Mouse (Mus musculus): ENCODE results near the gene C1ql3. TPM values are rescaled to one million over a fixed set of nuclear protein-coding genes. Genes with fewer than 3 reads are reported as not detected.
A peak's percentile ranks its signal among the peaks of the same experiment; 100 is the strongest.

The C1ql3 gene
- 5.4 and 6.5 TPM in 2 replicates for polyA plus RNA-seq (2015; fragmentation: Nextera tagmentation; extraction: Ambion mirVana)

DNA sequence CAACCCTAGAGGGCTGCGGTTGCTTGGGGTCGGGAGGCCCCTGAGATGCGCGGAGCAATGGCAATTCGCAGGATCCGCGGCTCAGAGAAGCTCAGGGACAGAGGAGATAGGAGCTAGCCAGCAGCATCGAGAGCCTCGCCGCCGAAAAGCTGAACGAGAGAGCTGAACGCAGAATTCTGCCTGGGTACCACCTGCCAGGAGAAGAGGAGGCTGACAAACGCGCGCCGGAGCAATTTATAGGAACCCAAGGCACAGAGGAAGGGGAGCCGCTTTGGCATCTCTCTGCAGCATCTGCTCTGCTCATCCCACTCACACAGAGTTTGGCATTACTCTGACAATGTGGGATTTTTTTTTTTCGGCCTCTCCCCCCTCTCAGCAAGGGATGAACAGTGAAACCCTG, at the start of gene C1ql3:
Gene C1ql3, minus strand, starts transcription at position 335 of the 400 bp plus-strand sequence.
- H3K36me3 ChIP-seq = no peaks in the 10 kb centered on the region
- peak within 1 kb of the TSS; percentile 98 for H3K4me2 ChIP-seq
- H3K27me3 ChIP-seq = peaks cover 57% of the 10 kb centered on the region
- H3K4me3 ChIP-seq = peak within 1 kb of the TSS; percentile 57
- ATAC-seq (ENCODE audit: low FRiP score) = 0 out of 2 replicates have a peak, but pooled peaks have one; percentile 16
- peak within 1 kb of the TSS; percentile 84 for H3K27ac ChIP-seq
- peak within 1 kb of the TSS; percentile 82 for H3K9ac ChIP-seq
- H3K4me1 ChIP-seq (replicated peaks) = peaks cover 30% of the 10 kb centered on the region
- under 1% methylated on average over 19 of the region's 19 CpGs for WGBS
- no peaks in the 10 kb centered on the region for H3K9me3 ChIP-seq

DNA sequence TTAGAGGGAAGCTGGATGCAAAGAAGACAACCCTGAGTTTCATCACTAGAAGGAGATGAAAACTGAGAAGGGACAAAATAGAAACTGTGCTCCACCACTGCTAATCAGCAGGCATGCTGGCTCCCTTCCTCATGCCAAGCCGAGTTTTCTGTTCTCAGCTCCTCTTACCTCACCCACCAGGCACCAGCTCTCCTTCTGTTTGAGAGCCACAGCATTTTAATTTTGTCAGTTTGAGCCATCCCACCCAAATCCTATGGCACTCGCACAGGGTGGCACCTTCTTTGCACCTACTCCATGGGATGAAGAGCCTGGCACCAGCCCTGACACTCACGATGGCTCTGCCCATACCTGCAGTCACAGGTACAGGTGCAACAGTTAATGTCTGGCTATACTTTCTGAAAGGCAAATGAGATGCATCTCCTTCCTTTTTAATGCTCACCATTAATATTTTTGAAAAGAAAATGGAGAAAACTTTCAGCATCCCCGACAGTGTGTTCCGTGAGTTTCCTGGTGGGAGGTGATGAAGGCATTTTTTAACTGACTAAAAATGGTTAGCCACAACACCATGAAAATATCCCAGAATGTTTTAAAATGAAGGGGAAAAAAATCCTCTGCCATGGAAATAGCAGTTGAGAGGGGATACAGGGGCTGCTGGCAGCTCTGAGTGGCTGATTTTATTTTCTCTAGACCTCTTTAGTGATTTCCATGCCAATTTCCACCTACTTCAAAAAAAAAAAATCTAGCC, 49.0 kb upstream of the C1ql3 start:
- Histone ChIP-seq H3K9me3 (no peaks in the 10 kb centered on the region), H3K27me3 (no peaks in the 10 kb centered on the region), H3K27ac (no peak overlapping the region), H3K4me3 (no peak overlapping the region), H3K9ac (no peak overlapping the region), H3K36me3 (no peaks in the 10 kb centered on the region), H3K4me1 (replicated peaks) (no peaks in the 10 kb centered on the region), H3K4me2 (no peak overlapping the region)
- ATAC-seq (ENCODE audit: low FRiP score) = no peak
- 96% methylated on average over 5 of the region's 5 CpGs for WGBS

DNA sequence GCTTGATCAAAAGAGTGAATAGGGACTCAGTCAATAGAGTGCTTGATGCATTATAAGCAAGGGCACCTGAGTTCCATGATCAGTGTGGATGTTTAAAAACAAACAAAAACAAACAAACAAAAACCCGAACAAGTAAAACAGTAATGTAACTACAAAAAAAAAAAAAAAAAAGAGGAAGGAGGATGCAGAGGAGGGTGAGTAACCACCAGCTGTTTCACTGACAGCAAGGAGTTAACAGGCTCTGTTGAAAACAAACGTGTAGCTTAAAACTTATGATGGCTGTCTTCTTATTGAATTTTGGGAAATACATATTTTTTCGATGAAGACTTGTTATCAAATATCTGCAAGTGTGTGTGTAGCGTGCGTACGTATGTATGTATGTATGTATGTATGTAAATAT, 37.0 kb upstream of the C1ql3 start:
- H3K36me3 ChIP-seq = no peaks in the 10 kb centered on the region
- 91% methylated on average over 6 of the region's 6 CpGs for WGBS

DNA sequence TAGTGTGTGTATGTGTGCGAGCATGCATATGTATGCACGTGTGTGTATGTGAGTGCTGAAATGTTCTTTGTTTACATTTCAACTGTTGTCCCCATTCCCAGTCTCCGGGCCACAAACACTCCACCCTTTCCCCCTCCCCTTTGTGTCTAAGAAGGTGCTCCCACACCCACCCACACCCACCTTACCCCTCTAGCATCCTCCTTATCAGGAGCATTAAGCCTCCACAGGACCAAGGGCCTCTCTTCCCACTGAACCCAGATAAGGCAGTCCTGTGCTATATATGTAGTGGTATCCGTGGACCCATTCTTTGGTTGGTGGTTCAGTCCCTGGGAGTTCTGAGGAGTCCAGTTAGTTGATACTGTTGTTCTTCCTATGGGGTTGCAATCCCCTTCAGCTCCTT, 32.9 kb upstream of the C1ql3 start:
- WGBS = 90% methylated on average over 4 of the region's 4 CpGs
- Histone ChIP-seq H3K27ac (no peak overlapping the region), H3K4me1 (replicated peaks) (no peaks in the 10 kb centered on the region), H3K4me3 (no peak overlapping the region), H3K27me3 (no peaks in the 10 kb centered on the region), H3K36me3 (no peaks in the 10 kb centered on the region), H3K4me2 (no peak overlapping the region), H3K9ac (no peak overlapping the region), H3K9me3 (no peaks in the 10 kb centered on the region)
- ATAC-seq (ENCODE audit: low FRiP score) = no peak

More for the DNA sequence above, 37.0 kb upstream of the C1ql3 start:
- no peaks in the 10 kb centered on the region for H3K4me1 ChIP-seq (replicated peaks)
- no peaks in the 10 kb centered on the region for H3K27me3 ChIP-seq
- H3K27ac ChIP-seq = no peak overlapping the region
- no peak overlapping the region for H3K9ac ChIP-seq
- no peak for ATAC-seq (ENCODE audit: low FRiP score)
- H3K4me2 ChIP-seq = no peak overlapping the region
- no peak overlapping the region for H3K4me3 ChIP-seq
- no peaks in the 10 kb centered on the region for H3K9me3 ChIP-seq

- WGBS = 91% methylated on average over 4 of the region's 4 CpGs
- H3K4me1 ChIP-seq (replicated peaks) = no peaks in the 10 kb centered on the region
- H3K9me3 ChIP-seq = no peaks in the 10 kb centered on the region
- no peak overlapping the region for H3K4me2 ChIP-seq
- H3K4me3 ChIP-seq = no peak overlapping the region
- H3K27me3 ChIP-seq = no peaks in the 10 kb centered on the region
- no peak for ATAC-seq (ENCODE audit: low FRiP score)
- H3K27ac ChIP-seq = no peak overlapping the region
- H3K9ac ChIP-seq = no peak overlapping the region
- H3K36me3 ChIP-seq = no peaks in the 10 kb centered on the region
These were observed 28.2 kb upstream of the C1ql3 start for GRCm38 (mm10) chr2:13039785-13040184.

GRCm38 (mm10) chr2:13038772-13039171, 27.2 kb upstream of the C1ql3 start:
- H3K9ac ChIP-seq = no peak overlapping the region
- H3K27ac ChIP-seq = no peak overlapping the region
- no peak overlapping the region for H3K4me3 ChIP-seq
- H3K9me3 ChIP-seq = no peaks in the 10 kb centered on the region
- no peaks in the 10 kb centered on the region for H3K4me1 ChIP-seq (replicated peaks)
- H3K4me2 ChIP-seq = no peak overlapping the region
- WGBS = 81% methylated on average over 3 of the region's 3 CpGs
- H3K27me3 ChIP-seq = no peaks in the 10 kb centered on the region
- ATAC-seq (ENCODE audit: low FRiP score) = no peak
- H3K36me3 ChIP-seq = no peaks in the 10 kb centered on the region

- 92% methylated on average over 1 of the region's 1 CpGs for WGBS
- ATAC-seq (ENCODE audit: low FRiP score) = no peak
- Histone ChIP-seq H3K4me1 (replicated peaks) (no peaks in the 10 kb centered on the region), H3K4me3 (no peak overlapping the region), H3K27ac (no peak overlapping the region), H3K36me3 (no peaks in the 10 kb centered on the region), H3K4me2 (no peak overlapping the region), H3K9ac (no peak overlapping the region), H3K27me3 (peaks cover under 1% of the 10 kb centered on the region; the same call in 1 of the 2 replicates), H3K9me3 (no peaks in the 10 kb centered on the region)
These were observed 7.3 kb upstream of the C1ql3 start for GRCm38 (mm10) chr2:13018861-13019260.

- Histone ChIP-seq H3K9me3 (no peaks in the 10 kb centered on the region), H3K4me1 (replicated peaks) (no peaks in the 10 kb centered on the region), H3K4me3 (no peak overlapping the region), H3K9ac (no peak overlapping the region), H3K36me3 (no peaks in the 10 kb centered on the region), H3K27me3 (peaks cover 5% of the 10 kb centered on the region), H3K4me2 (no peak overlapping the region), H3K27ac (no peak overlapping the region)
- ATAC-seq (ENCODE audit: low FRiP score) = no peak
- WGBS = 30% methylated on average over 5 of the region's 5 CpGs
These were observed 6.8 kb upstream of the C1ql3 start for GRCm38 (mm10) chr2:13018382-13018781.

DNA sequence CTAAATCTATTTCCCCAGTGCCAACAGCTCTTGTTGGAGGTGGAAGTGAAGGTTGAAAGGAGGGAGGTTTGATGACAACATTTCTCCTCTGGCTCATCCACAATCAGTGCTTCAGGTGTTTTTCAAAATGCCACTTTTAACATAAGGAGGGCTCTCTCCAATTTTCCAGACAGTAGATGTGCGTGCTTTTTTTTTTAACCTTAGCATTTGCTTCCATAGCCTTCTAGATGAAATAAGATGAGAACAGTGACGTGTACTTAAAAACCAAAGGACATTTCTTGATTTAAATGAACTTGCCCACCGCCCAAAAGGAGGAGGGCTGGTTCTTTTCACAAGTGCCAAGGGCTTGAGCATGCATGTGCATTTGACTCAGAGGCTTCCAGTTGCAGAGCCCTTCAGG, 367 bp upstream of the C1ql3 start:
- H3K36me3 ChIP-seq = no peaks in the 10 kb centered on the region
- ATAC-seq (ENCODE audit: low FRiP score) = no peak
- WGBS = 27% methylated on average over 3 of the region's 3 CpGs
- peak overlapping the region; percentile 98 for H3K4me2 ChIP-seq
- H3K27me3 ChIP-seq = peaks cover 57% of the 10 kb centered on the region
- H3K9me3 ChIP-seq = no peaks in the 10 kb centered on the region
- H3K27ac ChIP-seq = peak overlapping the region; percentile 41; the same call in 1 of the 2 replicates
- H3K4me1 ChIP-seq (replicated peaks) = peaks cover 30% of the 10 kb centered on the region
- peak overlapping the region; percentile 57 for H3K4me3 ChIP-seq
- H3K9ac ChIP-seq = peak overlapping the region; percentile 82; the same call in 1 of the 2 replicates

GRCm38 (mm10) chr2:13010460-13011341, 905 bp downstream of the C1ql3 start:
- under 1% methylated on average over 69 of the region's 75 CpGs for WGBS
- Histone ChIP-seq H3K9ac (peak overlapping the region; percentile 82), H3K9me3 (no peaks in the 10 kb centered on the region), H3K36me3 (no peaks in the 10 kb centered on the region), H3K4me1 (replicated peaks) (peaks cover 30% of the 10 kb centered on the region), H3K27ac (peak overlapping the region; percentile 84), H3K4me3 (peak overlapping the region; percentile 57), H3K27me3 (peaks cover 57% of the 10 kb centered on the region), H3K4me2 (peak overlapping the region; percentile 98)
- ATAC-seq (ENCODE audit: low FRiP score) = peak; percentile 70

DNA sequence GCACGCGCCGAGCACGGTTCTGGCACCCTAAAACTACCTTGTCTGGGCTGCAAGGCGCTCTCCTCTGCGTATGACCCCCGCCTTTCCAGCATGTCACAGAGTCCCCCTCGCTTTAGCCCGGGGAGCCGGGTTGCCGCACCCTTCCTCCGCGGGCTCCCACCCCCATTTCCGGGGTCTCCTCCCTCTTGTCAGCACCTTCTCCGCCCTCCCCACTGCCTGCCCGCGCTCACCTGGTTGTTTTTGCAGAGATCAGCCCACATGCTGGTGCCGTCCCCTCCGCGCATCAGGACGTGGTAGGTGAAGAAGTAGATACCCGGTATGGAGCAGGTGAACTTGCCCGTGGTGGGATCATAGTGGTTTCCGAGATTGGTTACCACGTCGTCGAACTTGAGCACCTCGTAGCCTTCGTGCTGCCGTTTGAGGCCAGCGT, 1.6 kb downstream of the C1ql3 start:
- Histone ChIP-seq H3K4me2 (peak overlapping the region; percentile 98), H3K27me3 (peaks cover 57% of the 10 kb centered on the region), H3K4me1 (replicated peaks) (peaks cover 30% of the 10 kb centered on the region), H3K4me3 (peak overlapping the region; percentile 57), H3K9me3 (no peaks in the 10 kb centered on the region), H3K9ac (peak overlapping the region; percentile 82), H3K36me3 (no peaks in the 10 kb centered on the region), H3K27ac (peak overlapping the region; percentile 84)
- ATAC-seq (ENCODE audit: low FRiP score) = peak; percentile 58
- 3% methylated on average over 31 of the region's 31 CpGs for WGBS

DNA sequence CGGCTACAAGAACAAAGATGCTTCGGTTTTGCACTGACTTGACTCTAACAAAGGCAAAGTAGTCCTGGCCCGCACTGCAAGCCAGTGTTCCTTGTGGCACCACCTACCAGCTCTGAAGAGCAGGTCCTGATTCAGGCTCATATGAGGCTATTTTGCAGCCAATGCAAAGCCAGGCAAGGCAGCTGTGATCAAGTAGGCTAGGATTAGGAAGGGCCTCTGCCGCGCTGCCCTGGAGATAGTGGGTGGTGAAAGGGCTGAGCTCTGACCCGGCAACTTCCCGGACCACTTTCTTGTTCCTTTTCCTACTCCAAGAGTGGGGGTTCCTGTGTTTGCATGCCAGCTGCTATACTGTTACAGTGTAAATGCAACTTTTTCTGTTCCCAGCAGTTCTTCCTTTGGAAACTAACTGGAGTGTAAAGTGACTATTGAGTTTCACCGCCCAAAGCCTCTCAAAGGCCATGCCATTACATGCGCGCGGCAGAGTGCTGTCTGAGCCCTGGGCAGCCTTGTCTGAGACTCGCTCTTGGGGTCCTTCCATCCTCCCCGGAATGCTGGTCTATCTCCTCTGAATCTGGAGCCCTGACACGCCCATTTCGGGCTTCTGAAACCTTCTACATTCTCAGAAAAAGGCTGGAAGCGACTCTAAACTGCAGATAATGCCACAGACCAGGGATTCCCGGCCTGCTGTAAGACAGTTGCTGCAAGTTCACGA, 2.2 kb downstream of the C1ql3 start:
- ATAC-seq (ENCODE audit: low FRiP score) = peak; percentile 15; the same call in 1 of the 2 replicates
- Histone ChIP-seq H3K36me3 (no peaks in the 10 kb centered on the region), H3K9ac (peak overlapping the region; percentile 82), H3K4me3 (peak overlapping the region; percentile 57), H3K9me3 (no peaks in the 10 kb centered on the region), H3K4me2 (peak overlapping the region; percentile 98), H3K4me1 (replicated peaks) (peaks cover 30% of the 10 kb centered on the region), H3K27me3 (peaks cover 57% of the 10 kb centered on the region), H3K27ac (peak overlapping the region; percentile 84)
- 6% methylated on average over 18 of the region's 18 CpGs for WGBS

Data from hindbrain, embryonic 13.5 days (tissue).